Mouse (Mus musculus): ENCODE results near the gene Elmsan1. TPM values are rescaled to one million over a fixed set of nuclear protein-coding genes. Genes with fewer than 3 reads are reported as not detected.
"Not testable (repeated sequence)": the region's sequence is repeated elsewhere in the genome, so short reads cannot be mapped to it uniquely, and the experiment has no call there.

Elmsan1 gene
- total RNA-seq, 1 experiment = 9.6 TPM

GRCm38 (mm10) chr12:84252811-84253210 is 34.1 kb upstream of the Elmsan1 start:
- no peaks in the 10 kb centered on the region for H3K9me3 ChIP-seq (ENCODE audit: control insufficient read depth, insufficient read depth, low read depth, low read length)
- no peaks in the 10 kb centered on the region for H3K36me3 ChIP-seq (ENCODE audit: control insufficient read depth, insufficient read depth, low read length, poor library complexity, severe bottlenecking)
- no peak overlapping the region for H3K9ac ChIP-seq (ENCODE audit: insufficient read depth, low read depth, low read length, poor library complexity, severe bottlenecking)
- in situ Hi-C loops (cut with MboI; ENCODE audit: low sequenced_read_pairs in 2 of 2, unreplicated experiment in 2 of 2) = loop anchor here in 1 of 2 experiments (10.0 kb wide), 1 partner anchor 88 kb away; no protein-coding TSS in a partner anchor
- DNase-seq (ENCODE audit: low read depth, low spot score) = no peak
- H3K4me1 ChIP-seq (ENCODE audit: control insufficient read depth in 2 of 2, insufficient read depth in 2 of 2, low read length in 2 of 2, poor library complexity in 1 of 2) = 0 out of 4 replicates have a peak, but pooled peaks cover 0 to 2% of the 10 kb centered on the region in 2 experiments
- no peak overlapping the region for H3K27ac ChIP-seq (ENCODE audit: insufficient read depth, low read depth, low read length, poor library complexity, severe bottlenecking)
- no peak for TF ChIP-seq CHD2 (IDR thresholded peaks at IDR 0.05; ENCODE audit: low read depth, low read length)
- no peak for TF ChIP-seq MAFK (IDR thresholded peaks at IDR 0.05; ENCODE audit: insufficient read depth, low read depth, low read length)
- no peak for TF ChIP-seq HCFC1 (IDR thresholded peaks at IDR 0.05; ENCODE audit: borderline replicate concordance, insufficient read depth, low read length)
- TF ChIP-seq ZC3H11A (IDR thresholded peaks at IDR 0.05; ENCODE audit: borderline replicate concordance, low read depth, low read length) = no peak
- no peak for TF ChIP-seq ZNF384 (IDR thresholded peaks at IDR 0.05; ENCODE audit: low read depth, low read length)
- H3K4me3 ChIP-seq (ENCODE audit: insufficient read depth in 1 of 2, low read depth in 1 of 2, low read length in 2 of 2, poor library complexity in 1 of 2, severe bottlenecking in 1 of 2) = no peak overlapping the region

GRCm38 (mm10) chr12:84249217-84249616 is 30.5 kb upstream of the Elmsan1 start:
- Histone ChIP-seq H3K9me3 (ENCODE audit: control insufficient read depth, insufficient read depth, low read depth, low read length) (no peaks in the 10 kb centered on the region), H3K36me3 (ENCODE audit: control insufficient read depth, insufficient read depth, low read length, poor library complexity, severe bottlenecking) (no peaks in the 10 kb centered on the region), H3K27ac (ENCODE audit: insufficient read depth, low read depth, low read length, poor library complexity, severe bottlenecking) (no peak overlapping the region), H3K9ac (ENCODE audit: insufficient read depth, low read depth, low read length, poor library complexity, severe bottlenecking) (no peak overlapping the region), H3K4me3 (ENCODE audit: insufficient read depth in 1 of 2, low read depth in 1 of 2, low read length in 2 of 2, poor library complexity in 1 of 2, severe bottlenecking in 1 of 2) (no peak overlapping the region), H3K4me1 (ENCODE audit: control insufficient read depth in 2 of 2, insufficient read depth in 2 of 2, low read length in 2 of 2, poor library complexity in 1 of 2) (peaks cover 0 to 9% of the 10 kb centered on the region in 2 experiments; a peak in 2 of 4 replicates)
- TF ChIP-seq CHD2 (IDR thresholded peaks at IDR 0.05; ENCODE audit: low read depth, low read length) (no peak), ZC3H11A (IDR thresholded peaks at IDR 0.05; ENCODE audit: borderline replicate concordance, low read depth, low read length) (peak; percentile 81; the same call in 1 of the 2 replicates), HCFC1 (IDR thresholded peaks at IDR 0.05; ENCODE audit: borderline replicate concordance, insufficient read depth, low read length) (no peak)
- peak; percentile 59 for DNase-seq (ENCODE audit: low read depth, low spot score)
- in situ Hi-C loops (cut with MboI; ENCODE audit: low sequenced_read_pairs in 2 of 2, unreplicated experiment in 2 of 2) = no loop called here

DNA sequence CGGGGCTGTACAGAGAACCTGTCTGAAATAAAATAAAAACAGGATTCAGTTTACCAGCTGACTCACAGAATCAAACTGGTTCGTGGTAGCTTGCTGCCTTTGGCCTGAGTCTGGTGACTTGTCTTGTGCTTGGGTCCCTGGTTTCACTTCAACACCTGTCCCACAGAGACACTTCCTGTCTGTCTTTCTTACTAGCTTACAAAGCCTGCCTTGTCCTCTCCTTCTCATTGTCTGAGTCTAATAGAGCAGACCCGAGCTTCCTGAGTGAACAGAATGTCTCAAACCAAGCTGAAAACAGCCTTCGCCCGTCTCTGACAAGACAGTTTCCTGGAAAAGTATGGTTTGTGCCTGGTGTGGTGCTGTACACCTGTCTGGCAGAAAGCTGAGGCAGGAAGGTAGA is 27.0 kb upstream of the Elmsan1 start:
- Histone ChIP-seq H3K9me3 (ENCODE audit: control insufficient read depth, insufficient read depth, low read depth, low read length) (no peaks in the 10 kb centered on the region), H3K4me1 (ENCODE audit: control insufficient read depth in 2 of 2, insufficient read depth in 2 of 2, low read length in 2 of 2, poor library complexity in 1 of 2) (peaks cover 0 to 9% of the 10 kb centered on the region in 2 experiments; a peak in 2 of 4 replicates), H3K36me3 (ENCODE audit: control insufficient read depth, insufficient read depth, low read length, poor library complexity, severe bottlenecking) (no peaks in the 10 kb centered on the region), H3K27ac (ENCODE audit: insufficient read depth, low read depth, low read length, poor library complexity, severe bottlenecking) (0 out of 2 replicates have a peak overlapping the region, but pooled peaks have one; percentile 59), H3K9ac (ENCODE audit: insufficient read depth, low read depth, low read length, poor library complexity, severe bottlenecking) (no peak overlapping the region), H3K4me3 (ENCODE audit: insufficient read depth in 1 of 2, low read depth in 1 of 2, low read length in 2 of 2, poor library complexity in 1 of 2, severe bottlenecking in 1 of 2) (no peak overlapping the region)
- in situ Hi-C loops (cut with MboI; ENCODE audit: low sequenced_read_pairs in 2 of 2, unreplicated experiment in 2 of 2) = no loop called here
- DNase-seq (ENCODE audit: low read depth, low spot score) = no peak
- no peak for TF ChIP-seq CHD2 (IDR thresholded peaks at IDR 0.05; ENCODE audit: low read depth, low read length)
- no peak for TF ChIP-seq MAFK (IDR thresholded peaks at IDR 0.05; ENCODE audit: insufficient read depth, low read depth, low read length)
- TF ChIP-seq ZNF384 (IDR thresholded peaks at IDR 0.05; ENCODE audit: low read depth, low read length) = no peak
- TF ChIP-seq ZC3H11A (IDR thresholded peaks at IDR 0.05; ENCODE audit: borderline replicate concordance, low read depth, low read length) = no peak
- no peak for TF ChIP-seq HCFC1 (IDR thresholded peaks at IDR 0.05; ENCODE audit: borderline replicate concordance, insufficient read depth, low read length)

GRCm38 (mm10) chr12:84243076-84243770 is 24.5 kb upstream of the Elmsan1 start:
- H3K9ac ChIP-seq (ENCODE audit: insufficient read depth, low read depth, low read length, poor library complexity, severe bottlenecking) = no peak overlapping the region
- peaks cover 3 to 16% of the 10 kb centered on the region in 2 experiments; a peak in 2 of 4 replicates for H3K4me1 ChIP-seq (ENCODE audit: control insufficient read depth in 2 of 2, insufficient read depth in 2 of 2, low read length in 2 of 2, poor library complexity in 1 of 2)
- in situ Hi-C loops (cut with MboI; ENCODE audit: low sequenced_read_pairs in 2 of 2, unreplicated experiment in 2 of 2) = no loop called here
- no peaks in the 10 kb centered on the region for H3K9me3 ChIP-seq (ENCODE audit: control insufficient read depth, insufficient read depth, low read depth, low read length)
- no peak for TF ChIP-seq MAFK (IDR thresholded peaks at IDR 0.05; ENCODE audit: insufficient read depth, low read depth, low read length)
- no peak overlapping the region for H3K4me3 ChIP-seq (ENCODE audit: insufficient read depth in 1 of 2, low read depth in 1 of 2, low read length in 2 of 2, poor library complexity in 1 of 2, severe bottlenecking in 1 of 2)
- DNase-seq (ENCODE audit: low read depth, low spot score) = no peak
- no peak overlapping the region for H3K27ac ChIP-seq (ENCODE audit: insufficient read depth, low read depth, low read length, poor library complexity, severe bottlenecking)
- H3K36me3 ChIP-seq (ENCODE audit: control insufficient read depth, insufficient read depth, low read length, poor library complexity, severe bottlenecking) = no peaks in the 10 kb centered on the region

- H3K9ac ChIP-seq (ENCODE audit: insufficient read depth, low read depth, low read length, poor library complexity, severe bottlenecking); in situ Hi-C loops (cut with MboI; ENCODE audit: low sequenced_read_pairs in 2 of 2, unreplicated experiment in 2 of 2); H3K4me3 ChIP-seq (ENCODE audit: insufficient read depth in 1 of 2, low read depth in 1 of 2, low read length in 2 of 2, poor library complexity in 1 of 2, severe bottlenecking in 1 of 2); H3K27ac ChIP-seq (ENCODE audit: insufficient read depth, low read depth, low read length, poor library complexity, severe bottlenecking); DNase-seq (ENCODE audit: low read depth, low spot score); H3K9me3 ChIP-seq (ENCODE audit: control insufficient read depth, insufficient read depth, low read depth, low read length); H3K36me3 ChIP-seq (ENCODE audit: control insufficient read depth, insufficient read depth, low read length, poor library complexity, severe bottlenecking): not testable (repeated sequence)
- H3K4me1 ChIP-seq (ENCODE audit: control insufficient read depth in 2 of 2, insufficient read depth in 2 of 2, low read length in 2 of 2, poor library complexity in 1 of 2) = peaks cover 3 to 13% of the 10 kb centered on the region in 2 experiments; a peak in 2 of 4 replicates
These were observed 18.4 kb upstream of the Elmsan1 start for GRCm38 (mm10) chr12:84237036-84237435.

Measured in ES-E14 (cell line).